ENCODE assay signal across 12 mouse cellular contexts in the genomic region with DNA sequence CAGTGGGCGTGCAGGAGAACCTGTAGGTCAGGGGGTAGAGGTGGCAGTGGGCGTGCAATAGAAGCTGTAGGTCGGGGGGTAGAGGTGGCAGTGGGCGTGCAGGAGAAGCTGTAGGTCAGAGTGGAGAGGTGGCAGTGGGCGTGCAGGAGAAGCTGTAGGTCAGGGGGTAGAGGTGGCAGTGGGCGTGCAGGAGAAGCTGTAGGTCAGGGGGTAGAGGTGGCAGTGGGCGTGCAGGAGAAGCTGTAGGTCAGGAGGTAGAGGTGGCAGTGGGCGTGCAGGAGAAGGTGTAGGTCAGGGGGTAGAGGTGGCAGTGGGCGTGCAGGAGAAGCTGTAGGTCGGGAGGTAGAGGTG. TPM values are rescaled to one million over a fixed set of nuclear protein-coding genes. Genes with fewer than 3 reads are reported as not detected.
DNase-seq lines count a peak whose midpoint lies in the region; ATAC-seq and TF ChIP-seq lines count a peak whose summit lies in the region.
"Not testable (repeated sequence)": the region's sequence is repeated elsewhere in the genome, so short reads cannot be mapped to it uniquely, and the experiment has no call there.
"Had no signal": no experiment of that assay in that cellular context is flagged by ENCODE, and none has a peak within 500 bp of the region (broad histone marks: within the 10 kb centered on the region; RNA-seq: fewer than 3 reads in every experiment).

No protein-coding gene starts in this region.

- not testable (repeated sequence) for H3K4me1 ChIP-seq in hindbrain, embryonic 14.5 days (replicated peaks; ENCODE audit: control insufficient read depth, insufficient read depth, low read length); stomach, postnatal 0 days (replicated peaks; ENCODE audit: control insufficient read depth, insufficient read depth)

- not testable (repeated sequence) for H3K4me3 ChIP-seq in hindbrain, embryonic 14.5 days (replicated peaks; ENCODE audit: low read length); stomach, postnatal 0 days (ENCODE audit: low read depth, low read length)

- not testable (repeated sequence) for H3K9ac ChIP-seq in hindbrain, embryonic 14.5 days; stomach, postnatal 0 days (ENCODE audit: low read length)

- WGBS in hindbrain, embryonic 14.5 days: 90% methylated on average over 10 of the region's 10 CpGs
- 85% methylated on average over 10 of the region's 10 CpGs for WGBS in stomach, postnatal 0 days

- DNase-seq in 3134 (ENCODE audit: extremely low read depth, insufficient read length, low spot score) (peak; percentile 85), liver (peak; percentile 82)
- DNase-seq in adrenal gland, postnatal 10 days: peak; percentile 24
- DNase-seq in cerebellum, postnatal 36 days: peak; percentile 6 to 16
- peak; percentile 60 for DNase-seq in hindbrain, embryonic 14.5 days (ENCODE audit: low spot score)
- DNase-seq in naive thymus-derived CD4-positive, alpha-beta T cell, adult 2 months (ENCODE audit: low read depth): peak; percentile 67
- peak; percentile 81 for DNase-seq in stomach, postnatal 0 days (ENCODE audit: low spot score)

- H3K4me2 ChIP-seq in hindbrain, embryonic 14.5 days (replicated peaks); stomach, postnatal 0 days (replicated peaks; ENCODE audit: low read depth): not testable (repeated sequence)

- not testable (repeated sequence) for TF ChIP-seq EP300 in stomach, postnatal 0 days (optimal IDR thresholded peaks at IDR 0.05)

- peak; percentile 60 for ATAC-seq in frontal cortex, adult (ENCODE audit: low TSS enrichment)
- not testable (repeated sequence) for ATAC-seq in hindbrain, embryonic 14.5 days (ENCODE audit: low FRiP score); stomach, postnatal 0 days (ENCODE audit: low FRiP score, low TSS enrichment)

- H3K36me3 ChIP-seq in hindbrain, embryonic 14.5 days (replicated peaks; ENCODE audit: control insufficient read depth, insufficient read depth); stomach, postnatal 0 days (ENCODE audit: control insufficient read depth, insufficient read depth, low read length): not testable (repeated sequence)

- not testable (repeated sequence) for H3K9me3 ChIP-seq in hindbrain, embryonic 14.5 days (ENCODE audit: control insufficient read depth, low read length); stomach, postnatal 0 days (ENCODE audit: control insufficient read depth, low read length)

- not testable (repeated sequence) for H3K27ac ChIP-seq in hindbrain, embryonic 14.5 days; stomach, postnatal 0 days (replicated peaks)

- H3K27me3 ChIP-seq in hindbrain, embryonic 14.5 days (ENCODE audit: control insufficient read depth, insufficient read depth, low read length); stomach, postnatal 0 days (ENCODE audit: control insufficient read depth, insufficient read depth, low read length): not testable (repeated sequence)

- TF ChIP-seq CTCF in stomach, postnatal 0 days (IDR thresholded peaks at IDR 0.05; ENCODE audit: low read depth): not testable (repeated sequence)

RNA-seq across cellular contexts. Expression of gene Tmem125, which starts 4.3 kb away (rescaled TPM):
- 1 to 10 TPM; 1.3 to 1.6 TPM for total RNA-seq in adrenal gland, postnatal 10 days (2021)
- polyA plus RNA-seq in hindbrain, embryonic 14.5 days (2014; fragmentation: Nextera tagmentation; extraction: Ambion mirVana): not detected in 2 replicates
- 41.3 and 42.7 TPM in 2 replicates for polyA plus RNA-seq in stomach, postnatal 0 days (2015; fragmentation: Nextera tagmentation; extraction: Ambion mirVana)
- total RNA-seq: heart, adult 2 months; monocyte, adult 5-6 weeks had no signal
- polyA plus RNA-seq: inflammation-experienced regulatory T-cells, adult 6 months had no signal

RNA-seq across cellular contexts. Expression of gene 2610528J11Rik, which starts 21.3 kb away (rescaled TPM):
- total RNA-seq in adrenal gland, postnatal 10 days (2021): 1 to 10 TPM; 2.6 to 4.0 TPM
- not detected in 2 replicates for polyA plus RNA-seq in hindbrain, embryonic 14.5 days (2014; fragmentation: Nextera tagmentation; extraction: Ambion mirVana)
- polyA plus RNA-seq in stomach, postnatal 0 days (2015; fragmentation: Nextera tagmentation; extraction: Ambion mirVana): 56.8 and 57.6 TPM in 2 replicates
- total RNA-seq: heart, adult 2 months; layer of hippocampus, postnatal 10 days; monocyte, adult 5-6 weeks had no signal
- polyA plus RNA-seq: inflammation-experienced regulatory T-cells, adult 6 months had no signal

RNA-seq across cellular contexts. Expression of gene Tie1, which starts 58.2 kb away (rescaled TPM):
- total RNA-seq in adrenal gland, postnatal 10 days (2021): 10 to 100 TPM; 67.3 to 74.7 TPM
- polyA plus RNA-seq in hindbrain, embryonic 14.5 days (2014; fragmentation: Nextera tagmentation; extraction: Ambion mirVana): 14.3 and 15.1 TPM in 2 replicates
- 9.2 and 9.3 TPM in 2 replicates for polyA plus RNA-seq in stomach, postnatal 0 days (2015; fragmentation: Nextera tagmentation; extraction: Ambion mirVana)
- total RNA-seq: monocyte, adult 5-6 weeks had no signal
- polyA plus RNA-seq: inflammation-experienced regulatory T-cells, adult 6 months had no signal

Comparison
In these comparisons a context has a peak if more than half of its experiments do, and no peak if none do; other contexts are left out.
1. DNase-seq: peak in every context shown above with its lines; median percentile 85 in 3134; 82 in liver; 81 in stomach, postnatal 0 days; 67 in naive thymus-derived CD4-positive, alpha-beta T cell, adult 2 months; 60 in hindbrain, embryonic 14.5 days; 24 in adrenal gland, postnatal 10 days; 11 in cerebellum, postnatal 36 days.
2. RNA of gene Tmem125, which starts 4.3 kb away (polyA plus RNA-seq): 41.3 to 42.7 TPM in stomach, postnatal 0 days; not detected in hindbrain, embryonic 14.5 days; every median in the first group is over 10 times any median in the second.
3. RNA of gene 2610528J11Rik, which starts 21.3 kb away (polyA plus RNA-seq): 56.8 to 57.6 TPM in stomach, postnatal 0 days; not detected in hindbrain, embryonic 14.5 days; every median in the first group is over 10 times any median in the second.